Mouse (Mus musculus) spleen, postnatal 14 days (tissue): ENCODE results near the gene Gm20696.

Experiments
- DNase-seq, 2 experiments: peaks; one replicate each; pipeline ENCODE4 v3.0.0; 2021 to 2022; ENCODE audit warnings: low spot score in 2 of 2

The Gm20696 gene

GRCm38 (mm10) chr6:99394801-99395200, 271.8 kb downstream of the Gm20696 start:
- DNase-seq, result no peak

DNA sequence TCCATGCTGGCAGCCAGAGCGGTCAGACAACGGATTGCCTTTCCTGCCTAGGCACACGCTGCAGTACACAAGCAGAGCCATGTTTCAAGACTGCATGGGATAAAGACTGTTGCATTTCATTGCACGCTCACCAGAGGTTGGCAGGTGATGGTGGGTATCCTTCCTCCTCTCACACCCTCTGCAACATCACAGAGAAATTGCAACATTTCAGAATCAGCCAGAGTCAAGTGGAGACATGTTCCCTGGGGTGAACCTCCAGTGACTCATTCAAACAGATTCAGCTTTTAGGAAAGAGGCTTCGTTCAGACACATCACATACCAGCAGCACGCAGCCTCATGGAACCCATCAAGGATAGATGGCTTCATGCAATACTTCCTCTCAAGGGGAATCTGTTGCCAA, 274.1 kb downstream of the Gm20696 start:
- no peak for DNase-seq

- DNase-seq, result peak; percentile 31 to 33
Measured at GRCm38 (mm10) chr6:99388741-99389675, 277.6 kb downstream of the Gm20696 start.

- DNase-seq, result no peak
Measured at GRCm38 (mm10) chr6:99388023-99388422, 278.6 kb downstream of the Gm20696 start.

GRCm38 (mm10) chr6:99385059-99385604, 281.5 kb downstream of the Gm20696 start:
- DNase-seq, result no peak

DNA sequence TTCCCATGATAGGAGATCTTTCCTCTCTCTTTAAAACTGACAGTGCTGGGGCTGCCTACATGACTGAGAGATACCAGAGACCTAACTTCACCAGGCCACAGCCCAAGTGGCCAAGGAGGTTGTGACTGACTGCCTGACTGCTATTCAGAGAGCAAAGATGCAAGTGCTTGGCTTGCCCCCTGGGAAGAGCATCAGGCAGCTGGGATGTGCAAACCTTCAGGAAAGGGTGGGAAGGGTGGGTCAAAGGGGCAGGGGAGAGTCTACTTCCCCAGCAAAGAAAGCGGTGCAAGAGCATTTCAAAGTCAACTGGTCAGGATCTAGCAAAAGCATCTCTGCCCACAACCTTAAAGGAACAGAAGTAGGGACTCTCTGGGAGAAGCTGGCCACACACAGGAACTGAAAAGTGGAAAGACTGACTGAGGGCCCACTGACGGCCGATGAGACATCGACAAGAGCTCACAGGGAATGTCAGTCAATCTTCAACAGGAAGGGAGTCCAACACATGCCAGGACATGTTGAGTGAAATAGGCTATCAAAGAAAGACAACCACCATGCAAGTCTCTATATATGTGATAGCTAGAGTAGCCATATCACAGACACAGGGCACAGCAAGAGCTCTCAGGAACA, 282.6 kb downstream of the Gm20696 start:
- DNase-seq, result no peak

DNA sequence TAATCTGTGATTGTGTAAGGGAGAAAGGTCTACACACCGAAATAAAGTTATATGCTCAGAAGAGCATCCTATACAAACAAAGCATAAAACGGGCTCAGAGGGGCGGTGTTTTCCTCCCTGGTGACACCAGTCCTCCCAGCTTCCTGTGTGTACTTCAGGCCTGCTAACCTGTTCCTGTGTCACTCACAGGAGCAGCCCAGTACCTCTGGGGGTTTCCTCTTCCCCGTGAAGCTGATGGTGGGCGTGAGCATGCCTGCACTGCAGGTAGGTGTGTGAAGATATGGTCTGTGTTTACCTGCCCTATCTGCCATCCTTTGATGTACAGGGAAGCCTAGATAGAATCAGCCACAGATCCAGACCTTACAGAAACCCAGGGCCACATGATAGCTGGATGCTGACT, 286.5 kb downstream of the Gm20696 start:
- DNase-seq, result no peak

- DNase-seq, result no peak
Measured at GRCm38 (mm10) chr6:99378997-99379710, 287.4 kb downstream of the Gm20696 start.

DNA sequence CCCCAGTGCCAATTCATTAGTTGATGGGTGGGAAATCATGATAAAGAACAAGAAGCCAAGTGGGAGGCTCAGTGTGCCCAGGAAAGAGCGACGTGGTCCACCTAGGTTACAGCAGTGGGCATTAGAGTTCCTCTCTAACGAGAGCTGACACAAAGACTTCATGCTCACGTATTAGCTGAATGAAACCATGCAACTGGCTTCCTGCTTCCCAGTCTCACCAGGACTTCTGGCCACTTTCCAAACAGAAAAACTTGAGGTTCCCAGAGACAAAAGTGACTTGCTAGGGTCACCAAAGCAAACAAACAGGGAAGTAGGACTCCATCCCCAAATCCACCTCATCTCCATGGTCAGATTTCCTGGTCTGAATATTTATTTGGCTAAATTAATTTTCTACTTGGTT, 288.9 kb downstream of the Gm20696 start:
- DNase-seq, result no peak

DNA sequence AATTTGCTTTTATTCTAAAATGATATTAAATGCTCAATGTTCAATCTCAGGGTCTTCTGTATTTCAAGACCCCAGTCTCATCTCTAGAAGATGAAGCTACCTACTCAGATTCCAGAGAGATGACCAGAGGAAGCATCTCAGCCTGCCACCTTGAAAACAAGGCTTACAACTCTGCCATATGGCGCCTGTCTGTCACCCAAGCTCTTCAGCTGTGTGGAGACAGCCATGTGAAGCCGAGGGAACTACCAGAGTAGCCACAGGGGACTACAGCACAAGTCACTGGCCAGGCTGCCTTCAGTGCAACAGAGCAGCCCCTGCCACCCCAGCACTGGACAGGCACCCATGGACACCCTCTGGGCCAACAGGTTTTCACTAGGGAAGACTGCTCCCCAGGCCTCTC, 289.5 kb downstream of the Gm20696 start:
- no peak for DNase-seq

- no peak for DNase-seq
Measured at GRCm38 (mm10) chr6:99376721-99377120, 289.9 kb downstream of the Gm20696 start.

- no peak for DNase-seq
Measured at GRCm38 (mm10) chr6:99375865-99376264, 290.7 kb downstream of the Gm20696 start.

DNA sequence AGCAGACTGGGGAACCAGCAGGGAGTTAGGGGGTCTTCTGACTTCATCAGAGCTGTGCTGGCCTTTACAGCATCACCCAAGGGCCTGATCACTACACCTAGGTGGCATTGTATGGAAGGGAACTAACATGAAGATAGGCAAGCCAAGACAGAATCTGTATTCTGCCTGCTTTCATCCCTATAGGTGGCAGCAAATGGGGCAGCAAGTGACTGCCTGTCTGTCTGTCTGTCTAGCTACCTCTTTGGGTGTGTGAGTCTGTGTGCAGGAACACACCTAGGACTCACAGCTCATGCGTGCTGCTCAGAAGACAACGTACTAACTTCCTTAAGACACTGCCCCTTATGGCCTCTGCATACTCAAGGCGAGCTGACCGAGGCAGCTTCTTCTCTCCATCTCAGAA, 291.2 kb downstream of the Gm20696 start:
- DNase-seq, result no peak

DNA sequence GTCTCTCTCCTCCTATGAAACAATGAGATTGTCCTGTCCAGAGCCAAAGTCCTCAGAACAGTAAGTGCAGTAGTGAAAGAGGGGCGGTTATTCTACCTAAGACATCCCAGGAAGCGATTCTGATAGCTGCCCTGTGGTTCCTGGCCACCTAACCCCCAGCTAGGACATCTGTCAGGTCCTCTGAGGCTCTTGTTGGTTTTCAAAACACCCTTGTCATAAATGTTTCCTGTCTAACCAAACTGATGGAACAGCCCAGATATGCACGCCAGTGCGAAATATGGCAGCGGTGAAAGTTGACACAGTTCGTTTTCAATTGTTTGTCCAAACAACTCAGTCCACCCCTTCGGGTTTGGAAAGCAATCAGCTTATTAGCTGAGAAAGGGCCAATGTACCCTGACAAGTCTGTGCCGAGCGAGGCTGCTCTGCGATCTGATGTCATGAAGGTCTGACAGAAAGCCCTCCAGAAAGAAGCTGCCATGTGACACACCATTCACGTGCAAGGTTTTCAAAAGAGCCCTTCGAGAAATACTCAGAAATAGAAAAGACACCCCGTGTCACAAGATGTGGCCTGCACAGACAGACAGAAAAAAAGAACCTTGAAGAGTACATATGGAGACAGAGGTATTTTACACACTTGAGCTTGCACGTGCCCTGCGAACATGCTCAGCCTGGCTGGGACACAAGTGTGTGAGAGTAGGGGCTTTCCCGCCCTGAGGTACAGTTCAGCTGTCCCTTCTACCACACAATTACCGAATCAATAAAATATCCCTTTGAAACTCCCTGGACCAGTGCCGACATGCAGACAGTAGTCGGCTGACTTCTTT, 291.9 kb downstream of the Gm20696 start:
- DNase-seq, result no peak

GRCm38 (mm10) chr6:99372427-99372826, 294.2 kb downstream of the Gm20696 start:
- DNase-seq, result no peak

GRCm38 (mm10) chr6:99372016-99372415, 294.6 kb downstream of the Gm20696 start:
- DNase-seq, result no peak

GRCm38 (mm10) chr6:99369931-99370330, 296.7 kb downstream of the Gm20696 start:
- no peak for DNase-seq

- no peak for DNase-seq
Measured at GRCm38 (mm10) chr6:99369156-99369555, 297.4 kb downstream of the Gm20696 start.

- no peak for DNase-seq
Measured at GRCm38 (mm10) chr6:99368118-99368753, 298.4 kb downstream of the Gm20696 start.

DNA sequence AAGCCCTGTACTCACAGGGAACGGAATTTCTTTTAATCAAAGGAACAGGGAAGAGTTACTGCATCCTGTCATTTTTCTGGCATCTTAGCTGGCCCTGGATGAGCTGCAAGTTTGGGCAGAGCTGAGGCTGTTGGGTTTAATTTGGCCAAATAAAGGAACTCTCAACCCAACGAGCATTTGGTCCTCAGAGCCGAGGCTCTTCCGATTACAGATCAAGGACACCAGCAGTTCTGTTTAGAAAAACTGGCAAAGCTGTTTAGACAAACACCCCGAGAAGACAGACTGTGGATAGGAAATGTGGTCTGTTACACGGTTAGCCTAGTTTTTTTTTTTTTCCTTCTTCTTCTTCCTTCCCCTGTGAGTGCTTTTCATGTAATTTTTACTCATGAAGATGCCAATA, 302.1 kb downstream of the Gm20696 start:
- DNase-seq, result no peak

DNA sequence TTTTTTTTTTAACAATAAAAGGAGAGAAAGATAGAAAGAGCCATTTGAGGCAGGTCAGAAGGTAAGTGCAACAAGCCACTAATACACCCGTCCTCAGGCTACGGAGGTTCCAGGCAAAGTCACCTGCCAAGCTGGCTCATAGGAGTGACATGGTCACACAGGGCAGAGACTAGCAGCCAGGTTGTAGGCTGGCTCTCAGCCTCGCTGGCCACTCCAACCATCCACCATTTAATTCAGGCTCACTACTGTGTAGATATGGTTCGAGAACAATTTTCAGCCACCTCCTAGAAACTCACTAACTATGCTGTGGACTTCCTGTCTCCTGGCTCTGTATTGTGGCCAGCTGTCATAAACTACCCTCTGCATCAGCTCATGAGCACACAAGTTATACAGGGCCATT, 306.0 kb downstream of the Gm20696 start:
- DNase-seq, result no peak
